Comparison of ENCODE assay signal across 34 mouse cellular contexts in genomic region chr9:66685730-66686129, GRCm38 (mm10). TPM values are rescaled to one million over a fixed set of nuclear protein-coding genes. Genes with fewer than 3 reads are reported as not detected.
"Had no signal": no experiment of that assay in that cellular context is flagged by ENCODE, and none has a peak within 500 bp of the region (broad histone marks: within the 10 kb centered on the region; RNA-seq: fewer than 3 reads in every experiment).

No protein-coding gene starts in this region.

- H3K4me2 ChIP-seq: limb, embryonic 12.5 days; limb, embryonic 13.5 days; limb, embryonic 15.5 days; liver, embryonic 11.5 days; liver, embryonic 12.5 days; liver, embryonic 13.5 days; liver, embryonic 15.5 days; lung, embryonic 14.5 days; lung, embryonic 15.5 days; midbrain, embryonic 11.5 days; midbrain, embryonic 12.5 days; midbrain, embryonic 13.5 days; midbrain, embryonic 15.5 days; neural tube, embryonic 12.5 days had no signal

- H3K9ac ChIP-seq: limb, embryonic 12.5 days; limb, embryonic 13.5 days; limb, embryonic 15.5 days; liver, embryonic 12.5 days; liver, embryonic 13.5 days; liver, embryonic 14.5 days; liver, embryonic 15.5 days; liver, postnatal 0 days; lung, embryonic 14.5 days; lung, embryonic 15.5 days; midbrain, embryonic 12.5 days; midbrain, embryonic 13.5 days; midbrain, embryonic 15.5 days; neural tube, embryonic 12.5 days had no signal

- H3K9me3 ChIP-seq: limb, embryonic 10.5 days; limb, embryonic 12.5 days; limb, embryonic 13.5 days; limb, embryonic 15.5 days; liver, embryonic 12.5 days; liver, embryonic 13.5 days; liver, embryonic 15.5 days; lung, embryonic 15.5 days; midbrain, embryonic 10.5 days; midbrain, embryonic 12.5 days; midbrain, embryonic 13.5 days; midbrain, embryonic 15.5 days; neural tube, embryonic 12.5 days had no signal

- H3K4me1 ChIP-seq: limb, embryonic 15.5 days; liver, embryonic 12.5 days; liver, embryonic 13.5 days; liver, embryonic 15.5 days; lung, embryonic 15.5 days; midbrain, embryonic 10.5 days; midbrain, embryonic 12.5 days; midbrain, embryonic 13.5 days; midbrain, embryonic 15.5 days; neural tube, embryonic 12.5 days had no signal

- H3K27me3 ChIP-seq: limb, embryonic 12.5 days; limb, embryonic 13.5 days; limb, embryonic 15.5 days; liver, embryonic 12.5 days; liver, embryonic 13.5 days; liver, embryonic 15.5 days; lung, embryonic 15.5 days; megakaryocyte, embryonic 14.5 days; midbrain, embryonic 12.5 days; midbrain, embryonic 13.5 days; midbrain, embryonic 15.5 days; neural tube, embryonic 12.5 days had no signal

- H3K27ac ChIP-seq: limb, embryonic 10.5 days; limb, embryonic 12.5 days; limb, embryonic 13.5 days; limb, embryonic 15.5 days; liver, embryonic 12.5 days; liver, embryonic 13.5 days; liver, embryonic 14.5 days; liver, embryonic 15.5 days; lung, embryonic 15.5 days; macrophage; midbrain, embryonic 10.5 days; midbrain, embryonic 12.5 days; midbrain, embryonic 13.5 days; midbrain, embryonic 15.5 days; neural tube, embryonic 12.5 days had no signal

- ATAC-seq: liver, embryonic 12.5 days; liver, postnatal 0 days; lung, postnatal 0 days; midbrain, embryonic 13.5 days; midbrain, embryonic 15.5 days; midbrain, embryonic 16.5 days had no signal

- H3K36me3 ChIP-seq: limb, embryonic 10.5 days; limb, embryonic 12.5 days; limb, embryonic 13.5 days; limb, embryonic 15.5 days; liver, embryonic 12.5 days; liver, embryonic 13.5 days; liver, embryonic 15.5 days; lung, embryonic 15.5 days; midbrain, embryonic 10.5 days; midbrain, embryonic 12.5 days; midbrain, embryonic 13.5 days; midbrain, embryonic 15.5 days; neural tube, embryonic 12.5 days had no signal

- H3K4me3 ChIP-seq: limb, embryonic 10.5 days; limb, embryonic 12.5 days; limb, embryonic 13.5 days; limb, embryonic 15.5 days; liver, embryonic 12.5 days; liver, embryonic 13.5 days; liver, embryonic 15.5 days; lung, embryonic 15.5 days; megakaryocyte, embryonic 14.5 days; midbrain, embryonic 10.5 days; midbrain, embryonic 12.5 days; midbrain, embryonic 13.5 days; midbrain, embryonic 15.5 days; myocyte; neural tube, embryonic 12.5 days had no signal

- DNase-seq: left cerebral cortex, postnatal 4 days; liver; liver, embryonic 13.5 days; liver, postnatal 0 days; lung, adult 18-20 months; lung, adult 2 months; lung, embryonic 14.5 days; lung, postnatal 10 days; lung, postnatal 14 days; lung, postnatal 36 days; lung, postnatal 4 days; midbrain, embryonic 14.5 days had no signal

RNA-seq across cellular contexts. Expression of gene Car12, which starts 27.8 kb away (rescaled TPM):
- total RNA-seq: liver, adult 2 months; monocyte, adult 5-6 weeks had no signal
- polyA plus RNA-seq: liver, adult 2 months had no signal
